Mouse (Mus musculus) spleen, postnatal 14 days (tissue): ENCODE data around the gene Bphl.

ENCODE experiments used
- DNase-seq, 2 experiments: peaks; one replicate each; pipeline ENCODE4 v3.0.0; 2021 to 2022; ENCODE audit warnings: low spot score in 2 of 2

The Bphl gene

GRCm38 (mm10) chr13:34037172-34038055, at the start of gene Bphl:
TSS of gene Bphl (plus strand) at chr13:34037597.
- DNase-seq = peak; percentile 76 to 81

GRCm38 (mm10) chr13:33989625-33990024, 47.8 kb upstream of the Bphl start:
- DNase-seq = no peak

GRCm38 (mm10) chr13:33995197-33995596, 42.2 kb upstream of the Bphl start:
- peak; percentile 21 to 50 for DNase-seq

- peak; percentile 86 to 89 for DNase-seq
These were observed 35.1 kb upstream of the Bphl start, which contains the start of the genes Ripk1 and Serpinb6a for GRCm38 (mm10) chr13:34002058-34003006. TSS of gene Ripk1 (plus strand) at chr13:34002363. TSS of gene Serpinb6a (minus strand) at chr13:34002794.

- peak in 1 of 2 experiments; percentile 7 for DNase-seq
These were observed 34.3 kb upstream of the Bphl start for GRCm38 (mm10) chr13:34003058-34003457.

GRCm38 (mm10) chr13:34007234-34007633, 30.2 kb upstream of the Bphl start:
- no peak for DNase-seq

- DNase-seq = no peak
These were observed 20.3 kb upstream of the Bphl start for GRCm38 (mm10) chr13:34016927-34017569.

- DNase-seq = no peak
These were observed 18.9 kb upstream of the Bphl start for GRCm38 (mm10) chr13:34018521-34018920.

- no peak for DNase-seq
These were observed 15.4 kb upstream of the Bphl start for GRCm38 (mm10) chr13:34021998-34022397.

- DNase-seq = no peak
These were observed 5.4 kb upstream of the Bphl start for GRCm38 (mm10) chr13:34032041-34032440.

- DNase-seq = no peak
These were observed 2.0 kb upstream of the Bphl start for GRCm38 (mm10) chr13:34035424-34035823.

GRCm38 (mm10) chr13:34036726-34037125, 671 bp upstream of the Bphl start:
- DNase-seq = no peak

- no peak for DNase-seq
These were observed 647 bp downstream of the Bphl start for GRCm38 (mm10) chr13:34038056-34038432.

GRCm38 (mm10) chr13:34038901-34039341, 1.5 kb downstream of the Bphl start:
- DNase-seq = no peak

- DNase-seq = no peak
These were observed 2.7 kb downstream of the Bphl start for GRCm38 (mm10) chr13:34040091-34040490.

GRCm38 (mm10) chr13:34043716-34044393, 6.5 kb downstream of the Bphl start:
- DNase-seq = no peak

- DNase-seq = no peak
These were observed 8.3 kb downstream of the Bphl start for GRCm38 (mm10) chr13:34045511-34046249.

- peak; percentile 15 to 44 for DNase-seq
These were observed 9.1 kb downstream of the Bphl start for GRCm38 (mm10) chr13:34046421-34047012.

GRCm38 (mm10) chr13:34047526-34047925, 10.1 kb downstream of the Bphl start:
- DNase-seq = no peak

- no peak for DNase-seq
These were observed 13.1 kb downstream of the Bphl start for GRCm38 (mm10) chr13:34050479-34050878.
